Mouse (Mus musculus): ENCODE results near the gene Dok7. TPM values are rescaled to one million over a fixed set of nuclear protein-coding genes. Genes with fewer than 3 reads are reported as not detected.

The Dok7 gene
- polyA plus RNA-seq, 1 experiment, result not detected

- Histone ChIP-seq H3K9ac (ENCODE audit: low read depth, poor library complexity, severe bottlenecking) (no peak overlapping the region), H3K4me1 (ENCODE audit: control insufficient read depth, insufficient read depth, low read length) (no peaks in the 10 kb centered on the region)
- peak; percentile 73 for TF ChIP-seq CTCF (IDR thresholded peaks at IDR 0.05; ENCODE audit: low read depth, low read length)
- TF ChIP-seq POLR2A (IDR thresholded peaks at IDR 0.05; ENCODE audit: insufficient read depth, low read length), result no peak
Observed at GRCm38 (mm10) chr5:35043110-35043451, 13.5 kb upstream of the Dok7 start.

GRCm38 (mm10) chr5:35050541-35050940 is 6.0 kb upstream of the Dok7 start:
- Histone ChIP-seq H3K9me3 (replicated peaks; ENCODE audit: control insufficient read depth, insufficient read depth, low read length, poor library complexity, severe bottlenecking) (no peaks in the 10 kb centered on the region), H3K27me3 (ENCODE audit: control insufficient read depth, insufficient read depth, low read length, poor library complexity, severe bottlenecking) (no peaks in the 10 kb centered on the region), H3K4me3 (ENCODE audit: low read depth, low read length) (no peak overlapping the region), H3K9ac (ENCODE audit: low read depth, poor library complexity, severe bottlenecking) (no peak overlapping the region), H3K4me1 (ENCODE audit: control insufficient read depth, insufficient read depth, low read length) (no peaks in the 10 kb centered on the region), H3K27ac (ENCODE audit: insufficient read depth, low read length) (no peak overlapping the region), H3K36me3 (ENCODE audit: control insufficient read depth, insufficient read depth, low read length, poor library complexity, severe bottlenecking) (no peaks in the 10 kb centered on the region)
- TF ChIP-seq POLR2A (IDR thresholded peaks at IDR 0.05; ENCODE audit: insufficient read depth, low read length), result no peak
- TF ChIP-seq EP300 (IDR thresholded peaks at IDR 0.05; ENCODE audit: insufficient read depth, low read depth, low read length), result no peak
- TF ChIP-seq CTCF (IDR thresholded peaks at IDR 0.05; ENCODE audit: low read depth, low read length), result peak; percentile 41

More at GRCm38 (mm10) chr5:35043110-35043451, 13.5 kb upstream of the Dok7 start:
- Histone ChIP-seq H3K36me3 (ENCODE audit: control insufficient read depth, insufficient read depth, low read length, poor library complexity, severe bottlenecking) (no peaks in the 10 kb centered on the region), H3K27ac (ENCODE audit: insufficient read depth, low read length) (no peak overlapping the region), H3K4me3 (ENCODE audit: low read depth, low read length) (no peak overlapping the region), H3K27me3 (ENCODE audit: control insufficient read depth, insufficient read depth, low read length, poor library complexity, severe bottlenecking) (no peaks in the 10 kb centered on the region), H3K9me3 (replicated peaks; ENCODE audit: control insufficient read depth, insufficient read depth, low read length, poor library complexity, severe bottlenecking) (no peaks in the 10 kb centered on the region)

- Histone ChIP-seq H3K27me3 (ENCODE audit: control insufficient read depth, insufficient read depth, low read length, poor library complexity, severe bottlenecking) (no peaks in the 10 kb centered on the region; the same call in 1 of the 2 replicates), H3K4me3 (ENCODE audit: low read depth, low read length) (no peak overlapping the region)
- no peak for TF ChIP-seq POLR2A (IDR thresholded peaks at IDR 0.05; ENCODE audit: insufficient read depth, low read length)
- no peak for TF ChIP-seq EP300 (IDR thresholded peaks at IDR 0.05; ENCODE audit: insufficient read depth, low read depth, low read length)
- no peak for TF ChIP-seq CTCF (IDR thresholded peaks at IDR 0.05; ENCODE audit: low read depth, low read length)
Observed at GRCm38 (mm10) chr5:35054628-35055027, 1.9 kb upstream of the Dok7 start.

GRCm38 (mm10) chr5:35055076-35055475 is 1.5 kb upstream of the Dok7 start:
- H3K36me3 ChIP-seq (ENCODE audit: control insufficient read depth, insufficient read depth, low read length, poor library complexity, severe bottlenecking), result no peaks in the 10 kb centered on the region
- no peaks in the 10 kb centered on the region for H3K4me1 ChIP-seq (ENCODE audit: control insufficient read depth, insufficient read depth, low read length)
- no peak for TF ChIP-seq EP300 (IDR thresholded peaks at IDR 0.05; ENCODE audit: insufficient read depth, low read depth, low read length)
- no peaks in the 10 kb centered on the region for H3K9me3 ChIP-seq (replicated peaks; ENCODE audit: control insufficient read depth, insufficient read depth, low read length, poor library complexity, severe bottlenecking)
- H3K27ac ChIP-seq (ENCODE audit: insufficient read depth, low read length), result no peak overlapping the region
- H3K4me3 ChIP-seq (ENCODE audit: low read depth, low read length), result no peak overlapping the region
- no peaks in the 10 kb centered on the region; the same call in 1 of the 2 replicates for H3K27me3 ChIP-seq (ENCODE audit: control insufficient read depth, insufficient read depth, low read length, poor library complexity, severe bottlenecking)
- no peak overlapping the region for H3K9ac ChIP-seq (ENCODE audit: low read depth, poor library complexity, severe bottlenecking)

More at GRCm38 (mm10) chr5:35054628-35055027, 1.9 kb upstream of the Dok7 start:
- H3K27ac ChIP-seq (ENCODE audit: insufficient read depth, low read length), result no peak overlapping the region
- H3K4me1 ChIP-seq (ENCODE audit: control insufficient read depth, insufficient read depth, low read length), result no peaks in the 10 kb centered on the region
- no peaks in the 10 kb centered on the region for H3K9me3 ChIP-seq (replicated peaks; ENCODE audit: control insufficient read depth, insufficient read depth, low read length, poor library complexity, severe bottlenecking)
- no peak overlapping the region for H3K9ac ChIP-seq (ENCODE audit: low read depth, poor library complexity, severe bottlenecking)
- H3K36me3 ChIP-seq (ENCODE audit: control insufficient read depth, insufficient read depth, low read length, poor library complexity, severe bottlenecking), result no peaks in the 10 kb centered on the region

GRCm38 (mm10) chr5:35057582-35057981 is 1.0 kb downstream of the Dok7 start:
- Histone ChIP-seq H3K36me3 (ENCODE audit: control insufficient read depth, insufficient read depth, low read length, poor library complexity, severe bottlenecking) (no peaks in the 10 kb centered on the region), H3K4me3 (ENCODE audit: low read depth, low read length) (no peak overlapping the region), H3K27ac (ENCODE audit: insufficient read depth, low read length) (no peak overlapping the region), H3K9me3 (replicated peaks; ENCODE audit: control insufficient read depth, insufficient read depth, low read length, poor library complexity, severe bottlenecking) (no peaks in the 10 kb centered on the region), H3K4me1 (ENCODE audit: control insufficient read depth, insufficient read depth, low read length) (no peaks in the 10 kb centered on the region), H3K27me3 (ENCODE audit: control insufficient read depth, insufficient read depth, low read length, poor library complexity, severe bottlenecking) (no peaks in the 10 kb centered on the region; the same call in 1 of the 2 replicates), H3K9ac (ENCODE audit: low read depth, poor library complexity, severe bottlenecking) (no peak overlapping the region)
- TF ChIP-seq POLR2A (IDR thresholded peaks at IDR 0.05; ENCODE audit: insufficient read depth, low read length), result no peak
- TF ChIP-seq CTCF (IDR thresholded peaks at IDR 0.05; ENCODE audit: low read depth, low read length), result no peak
- no peak for TF ChIP-seq EP300 (IDR thresholded peaks at IDR 0.05; ENCODE audit: insufficient read depth, low read depth, low read length)

GRCm38 (mm10) chr5:35058216-35058615 is 1.6 kb downstream of the Dok7 start:
- Histone ChIP-seq H3K36me3 (ENCODE audit: control insufficient read depth, insufficient read depth, low read length, poor library complexity, severe bottlenecking) (no peaks in the 10 kb centered on the region), H3K27ac (ENCODE audit: insufficient read depth, low read length) (no peak overlapping the region), H3K9ac (ENCODE audit: low read depth, poor library complexity, severe bottlenecking) (no peak overlapping the region), H3K4me1 (ENCODE audit: control insufficient read depth, insufficient read depth, low read length) (no peaks in the 10 kb centered on the region), H3K9me3 (replicated peaks; ENCODE audit: control insufficient read depth, insufficient read depth, low read length, poor library complexity, severe bottlenecking) (no peaks in the 10 kb centered on the region), H3K4me3 (ENCODE audit: low read depth, low read length) (no peak overlapping the region), H3K27me3 (ENCODE audit: control insufficient read depth, insufficient read depth, low read length, poor library complexity, severe bottlenecking) (no peaks in the 10 kb centered on the region; the same call in 1 of the 2 replicates)
- no peak for TF ChIP-seq CTCF (IDR thresholded peaks at IDR 0.05; ENCODE audit: low read depth, low read length)
- no peak for TF ChIP-seq POLR2A (IDR thresholded peaks at IDR 0.05; ENCODE audit: insufficient read depth, low read length)
- TF ChIP-seq EP300 (IDR thresholded peaks at IDR 0.05; ENCODE audit: insufficient read depth, low read depth, low read length), result no peak

Data from ES-Bruce4 (cell line).